Mouse (Mus musculus) heart, adult 18-20 months (tissue): ENCODE results near the gene Olfr970. TPM values are rescaled to one million over a fixed set of nuclear protein-coding genes. Genes with fewer than 3 reads are reported as not detected.
"Not testable (repeated sequence)": the region's sequence is repeated elsewhere in the genome, so short reads cannot be mapped to it uniquely, and the experiment has no call there.

ENCODE experiments used
- DNase-seq, 2 experiments: peaks; one replicate each; pipeline ENCODE4 v3.0.0; 2021 to 2022; ENCODE audit warnings: mixed read lengths in 1 of 2
- long read RNA-seq, 2 experiments: library from polyadenylated mRNA; stranded (forward); transcript quantifications; one replicate each; pipeline ENCODE4 v2.0.0; 2021
- total RNA-seq, 2 experiments: library from RNA; stranded (reverse); gene quantifications; 2 replicates each; pipeline ENCODE4 v1.2.3; 2021

Gene Olfr970
- total RNA-seq: not detected
- long read RNA-seq, experiment 1: 0 reads
- long read RNA-seq, experiment 2: 0 reads

GRCm38 (mm10) chr9:39808560-39808959, at the start of gene Olfr970:
Olfr970 (plus strand) TSS chr9:39808860.
- no peak for DNase-seq

- DNase-seq: no peak
These were observed 25.5 kb upstream of the Olfr970 start, which contains the start of gene Olfr968 for GRCm38 (mm10) chr9:39783153-39783552. Olfr968 (minus strand) TSS chr9:39783253.

GRCm38 (mm10) chr9:39790558-39790957, 18.1 kb upstream of the Olfr970 start, which contains the start of gene Olfr969:
Olfr969 (plus strand) TSS chr9:39790945.
- no peak for DNase-seq

GRCm38 (mm10) chr9:39836576-39836975, 27.9 kb downstream of the Olfr970 start, which contains the start of gene Olfr971:
Olfr971 (plus strand) TSS chr9:39836876.
- not testable (repeated sequence) for DNase-seq

- DNase-seq: no peak
These were observed 57.5 kb downstream of the Olfr970 start, which contains the start of gene Olfr972 for GRCm38 (mm10) chr9:39866122-39866521. Olfr972 (plus strand) TSS chr9:39866422.

Other genes with a start within 250 kb of the Olfr970 start
- gene Olfr959, start 233.3 kb upstream of the Olfr970 start, total RNA-seq: not detected
- gene AW551984, start 204.5 kb upstream of the Olfr970 start, total RNA-seq: under 1 TPM; 0.13 to 0.22 TPM
- gene Olfr148, start 198.2 kb upstream of the Olfr970 start, total RNA-seq: not detected
- gene Olfr960, start 187.5 kb upstream of the Olfr970 start, total RNA-seq: not detected
- not detected for gene Olfr961, start 163.8 kb upstream of the Olfr970 start, total RNA-seq
- not detected for gene Olfr963, start 141.7 kb upstream of the Olfr970 start, total RNA-seq
- gene Olfr149, start 101.7 kb upstream of the Olfr970 start, total RNA-seq: not detected
- not detected for gene Olfr965, start 97.5 kb upstream of the Olfr970 start, total RNA-seq
- not detected for gene Olfr150, start 77.9 kb upstream of the Olfr970 start, total RNA-seq
- not detected for gene Olfr967, start 62.6 kb upstream of the Olfr970 start, total RNA-seq
- not detected for gene Olfr968, start 25.6 kb upstream of the Olfr970 start, total RNA-seq
- not detected for gene Olfr969, start 17.9 kb upstream of the Olfr970 start, total RNA-seq
- not detected for gene Olfr971, start 28.0 kb downstream of the Olfr970 start, total RNA-seq
- not detected for gene Olfr972, start 57.6 kb downstream of the Olfr970 start, total RNA-seq
- not detected for gene Olfr229, start 98.5 kb downstream of the Olfr970 start, total RNA-seq
- not detected for gene Olfr974, start 128.6 kb downstream of the Olfr970 start, total RNA-seq
- not detected for gene Olfr975, start 143.2 kb downstream of the Olfr970 start, total RNA-seq
- not detected for gene Olfr976, start 152.3 kb downstream of the Olfr970 start, total RNA-seq
- gene Olfr978, start 183.3 kb downstream of the Olfr970 start, total RNA-seq: not detected
- gene Olfr979, start 194.6 kb downstream of the Olfr970 start, total RNA-seq: not detected
- not detected for gene Olfr980, start 200.7 kb downstream of the Olfr970 start, total RNA-seq
- not detected for gene Olfr981, start 212.6 kb downstream of the Olfr970 start, total RNA-seq